Mouse (Mus musculus): ENCODE results near the gene Creb3l1. TPM values are rescaled to one million over a fixed set of nuclear protein-coding genes. Genes with fewer than 3 reads are reported as not detected.
A peak's percentile ranks its signal among the peaks of the same experiment; 100 is the strongest.

Creb3l1 gene
- polyA plus RNA-seq, 1 experiment from 2014 or later: 3.4 TPM

GRCm38 (mm10) chr2:91973416-91974135 lies 50.7 kb downstream of the Creb3l1 start:
- Histone ChIP-seq H3K36me3 (no peaks in the 10 kb centered on the region), H3K4me3 (replicated peaks) (no peak overlapping the region), H3K27me3 (replicated peaks) (peaks cover 41% of the 10 kb centered on the region), H3K4me1 (peaks cover 38% of the 10 kb centered on the region), H3K27ac (replicated peaks) (no peak overlapping the region; the same call in 1 of the 2 replicates), H3K4me2 (no peak overlapping the region), H3K9me3 (replicated peaks) (no peaks in the 10 kb centered on the region), H3K9ac (replicated peaks) (no peak overlapping the region)
- 33% methylated on average over 7 of the region's 7 CpGs for WGBS
- ATAC-seq (ENCODE audit: low FRiP score): no peak

GRCm38 (mm10) chr2:91972121-91972566 lies 52.2 kb downstream of the Creb3l1 start:
- H3K36me3 ChIP-seq: no peaks in the 10 kb centered on the region
- no peak for ATAC-seq (ENCODE audit: low FRiP score)
- 12% methylated on average over 13 of the region's 13 CpGs for WGBS
- H3K9me3 ChIP-seq (replicated peaks): no peaks in the 10 kb centered on the region
- peaks cover 40% of the 10 kb centered on the region for H3K27me3 ChIP-seq (replicated peaks)
- H3K4me2 ChIP-seq: 0 out of 2 replicates have a peak overlapping the region, but pooled peaks have one; percentile 1
- peaks cover 30% of the 10 kb centered on the region for H3K4me1 ChIP-seq
- H3K9ac ChIP-seq (replicated peaks): no peak overlapping the region
- peak overlapping the region; percentile 79 for H3K27ac ChIP-seq (replicated peaks)
- no peak overlapping the region for H3K4me3 ChIP-seq (replicated peaks)

- Histone ChIP-seq H3K27ac (replicated peaks) (peak overlapping the region; percentile 79), H3K4me2 (peak overlapping the region; percentile 32), H3K9me3 (replicated peaks) (no peaks in the 10 kb centered on the region), H3K27me3 (replicated peaks) (peaks cover 36% of the 10 kb centered on the region), H3K4me3 (replicated peaks) (no peak overlapping the region), H3K36me3 (no peaks in the 10 kb centered on the region), H3K4me1 (peaks cover 30% of the 10 kb centered on the region), H3K9ac (replicated peaks) (0 out of 2 replicates have a peak overlapping the region, but pooled peaks have one; percentile 10)
- 13% methylated on average over 21 of the region's 21 CpGs for WGBS
- peak; percentile 73 for ATAC-seq (ENCODE audit: low FRiP score)
Observed at GRCm38 (mm10) chr2:91971231-91972097, 52.8 kb downstream of the Creb3l1 start.

DNA sequence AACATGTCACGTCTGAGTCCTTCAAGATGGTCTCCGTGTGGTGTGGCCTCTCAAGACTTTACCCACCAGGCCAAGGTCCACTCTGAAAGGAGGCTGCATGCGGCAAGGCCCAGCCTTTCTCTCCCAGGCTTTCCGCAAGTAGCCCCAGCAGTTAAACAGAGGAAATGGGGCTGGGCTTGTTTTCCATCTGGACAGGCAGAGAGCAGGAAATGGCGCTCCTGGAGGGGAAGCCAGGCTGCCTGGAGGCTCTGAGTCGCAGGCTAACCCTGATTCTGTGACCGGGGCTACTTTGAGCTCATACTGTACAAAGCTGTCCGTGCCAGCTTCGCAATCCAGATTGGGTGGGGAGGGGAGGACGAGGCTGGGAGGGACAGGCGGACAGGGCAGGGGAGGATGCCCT lies 56.3 kb downstream of the Creb3l1 start:
- H3K4me1 ChIP-seq: peaks cover 18% of the 10 kb centered on the region
- no peak overlapping the region for H3K4me2 ChIP-seq
- no peaks in the 10 kb centered on the region for H3K36me3 ChIP-seq
- no peaks in the 10 kb centered on the region for H3K9me3 ChIP-seq (replicated peaks)
- 69% methylated on average over 11 of the region's 11 CpGs for WGBS
- H3K27ac ChIP-seq (replicated peaks): peak overlapping the region; percentile 33; the same call in 1 of the 2 replicates
- H3K27me3 ChIP-seq (replicated peaks): 0 out of 2 replicates have a peak, but pooled peaks cover 6% of the 10 kb centered on the region
- no peak overlapping the region for H3K9ac ChIP-seq (replicated peaks)
- no peak for ATAC-seq (ENCODE audit: low FRiP score)
- no peak overlapping the region for H3K4me3 ChIP-seq (replicated peaks)

DNA sequence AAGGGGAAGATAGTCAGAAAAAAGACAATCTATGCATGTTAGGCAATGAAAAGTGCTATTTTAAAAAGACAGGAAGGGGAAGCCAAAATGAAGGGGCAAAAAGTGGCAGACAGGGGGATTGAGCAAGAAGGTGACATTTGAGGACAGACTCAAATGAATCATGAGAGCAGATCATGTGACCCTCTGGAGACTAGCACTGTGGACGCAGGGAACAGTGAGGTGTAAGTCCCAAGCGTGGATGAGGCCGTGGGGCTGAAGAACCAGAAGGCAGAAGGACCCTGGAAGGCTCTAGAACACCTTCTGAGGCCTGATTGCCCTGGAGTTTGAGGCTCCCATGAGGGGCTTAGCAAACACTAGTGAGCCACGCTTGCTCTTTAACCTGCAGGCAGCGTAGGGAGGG lies 57.9 kb downstream of the Creb3l1 start:
- Histone ChIP-seq H3K36me3 (no peaks in the 10 kb centered on the region), H3K27ac (replicated peaks) (no peak overlapping the region), H3K4me2 (no peak overlapping the region), H3K9me3 (replicated peaks) (no peaks in the 10 kb centered on the region), H3K27me3 (replicated peaks) (0 out of 2 replicates have a peak, but pooled peaks cover 6% of the 10 kb centered on the region), H3K9ac (replicated peaks) (no peak overlapping the region), H3K4me3 (replicated peaks) (no peak overlapping the region), H3K4me1 (peaks cover 23% of the 10 kb centered on the region)
- ATAC-seq (ENCODE audit: low FRiP score): no peak
- WGBS: 90% methylated on average over 5 of the region's 5 CpGs

- WGBS: 23% methylated on average over 20 of the region's 20 CpGs
- H3K27ac ChIP-seq (replicated peaks): no peak overlapping the region
- H3K4me3 ChIP-seq (replicated peaks): peak overlapping the region; percentile 14
Observed at GRCm38 (mm10) chr2:91965417-91965816, 58.9 kb downstream of the Creb3l1 start.

DNA sequence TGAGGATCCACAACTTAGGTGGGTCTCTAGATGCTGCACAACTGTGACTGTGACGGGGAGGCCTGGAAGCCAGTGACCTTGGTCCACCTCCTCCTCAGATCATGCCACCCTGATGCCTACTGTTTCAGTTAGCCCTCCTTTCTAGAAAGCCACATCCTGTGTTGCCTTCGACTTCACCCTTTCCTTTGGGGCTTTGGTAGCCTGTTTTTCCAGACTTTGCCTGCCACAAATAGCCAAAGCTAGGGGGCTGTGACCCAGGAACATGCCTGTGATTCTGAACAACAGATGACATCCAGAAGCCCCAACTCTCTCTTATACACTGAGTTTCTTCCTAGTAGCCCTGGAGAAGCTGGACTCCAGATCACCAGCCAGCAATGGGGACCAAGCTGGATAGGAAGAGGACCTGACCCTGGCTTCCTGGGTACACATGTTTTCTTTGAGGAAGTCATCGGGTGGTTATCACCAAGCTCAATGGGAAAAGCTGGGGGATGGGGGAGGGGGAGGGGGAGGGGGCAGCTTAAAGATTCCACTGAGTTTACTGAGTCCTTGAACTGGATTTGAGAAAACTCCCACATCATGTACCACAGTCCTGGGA lies 59.6 kb downstream of the Creb3l1 start:
- Histone ChIP-seq H3K27me3 (replicated peaks) (0 out of 2 replicates have a peak, but pooled peaks cover 6% of the 10 kb centered on the region), H3K4me3 (replicated peaks) (no peak overlapping the region), H3K27ac (replicated peaks) (no peak overlapping the region), H3K9ac (replicated peaks) (no peak overlapping the region), H3K36me3 (no peaks in the 10 kb centered on the region), H3K4me2 (peak overlapping the region; percentile 28), H3K4me1 (peaks cover 30% of the 10 kb centered on the region), H3K9me3 (replicated peaks) (no peaks in the 10 kb centered on the region)
- WGBS: 81% methylated on average over 3 of the region's 3 CpGs
- ATAC-seq (ENCODE audit: low FRiP score): no peak

More at GRCm38 (mm10) chr2:91965417-91965816, 58.9 kb downstream of the Creb3l1 start:
- Histone ChIP-seq H3K9me3 (replicated peaks) (no peaks in the 10 kb centered on the region), H3K4me2 (peak overlapping the region; percentile 28), H3K4me1 (peaks cover 23% of the 10 kb centered on the region), H3K36me3 (no peaks in the 10 kb centered on the region), H3K27me3 (replicated peaks) (0 out of 2 replicates have a peak, but pooled peaks cover 6% of the 10 kb centered on the region), H3K9ac (replicated peaks) (no peak overlapping the region)
- ATAC-seq (ENCODE audit: low FRiP score): no peak

DNA sequence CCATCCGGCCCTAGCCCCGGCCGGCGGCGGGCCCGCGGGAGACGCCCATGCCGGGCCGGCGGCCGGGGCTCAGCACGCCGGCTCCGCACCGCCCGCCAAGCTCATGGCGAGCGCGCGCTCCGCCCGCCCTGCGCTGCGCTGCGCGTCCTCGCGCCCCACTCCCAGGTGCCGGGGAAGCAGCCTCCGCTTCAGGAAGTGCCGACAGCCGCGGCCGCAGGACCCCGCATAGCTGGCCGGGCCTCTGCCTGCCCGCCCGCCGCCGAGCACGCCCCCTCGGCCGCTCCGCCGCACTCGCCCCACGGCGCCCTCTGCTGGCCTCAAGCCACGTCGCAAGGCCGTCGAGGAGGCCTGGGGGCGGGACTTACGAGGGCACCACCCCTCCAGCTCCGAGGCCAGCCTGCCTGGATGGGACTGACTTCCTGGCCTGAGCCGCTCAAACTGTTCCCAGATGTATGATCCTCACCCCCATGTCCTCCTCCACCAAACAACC lies 60.8 kb downstream of the Creb3l1 start:
- H3K9ac ChIP-seq (replicated peaks): peak overlapping the region; percentile 92
- no peaks in the 10 kb centered on the region for H3K36me3 ChIP-seq
- peaks cover 42% of the 10 kb centered on the region for H3K4me1 ChIP-seq
- H3K4me2 ChIP-seq: peak overlapping the region; percentile 86
- H3K4me3 ChIP-seq (replicated peaks): peak overlapping the region; percentile 89
- peak; percentile 93 for ATAC-seq (ENCODE audit: low FRiP score)
- 1% methylated on average over 37 of the region's 57 CpGs for WGBS
- 0 out of 2 replicates have a peak, but pooled peaks cover 6% of the 10 kb centered on the region for H3K27me3 ChIP-seq (replicated peaks)
- H3K27ac ChIP-seq (replicated peaks): peak overlapping the region; percentile 77
- H3K9me3 ChIP-seq (replicated peaks): no peaks in the 10 kb centered on the region

DNA sequence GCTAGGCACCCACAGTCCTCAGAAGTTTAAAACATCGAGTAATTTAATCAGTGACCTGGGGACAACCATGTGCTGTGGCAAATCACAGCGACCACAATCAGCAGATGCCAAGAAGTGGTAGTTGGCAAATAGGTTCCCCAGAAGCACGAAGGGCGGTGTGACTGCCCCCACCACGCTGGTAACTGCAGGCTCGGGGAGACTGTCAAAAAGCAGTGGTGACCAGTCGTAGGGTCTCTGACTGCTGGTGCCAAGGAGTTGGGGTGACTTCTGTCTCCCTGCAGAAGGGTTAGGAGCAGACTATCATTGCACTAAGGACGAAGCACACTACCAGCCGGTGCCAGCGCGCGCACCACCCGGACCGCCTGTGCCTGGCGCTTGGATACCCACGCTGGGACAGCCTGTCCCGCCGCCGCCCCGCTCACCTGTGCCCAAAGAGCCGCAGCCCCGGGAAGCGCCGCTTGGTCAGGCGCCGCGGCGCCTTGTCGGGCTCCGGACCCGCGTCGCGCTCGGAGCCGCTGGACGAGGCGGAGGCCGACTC lies 61.4 kb downstream of the Creb3l1 start:
- Histone ChIP-seq H3K27ac (replicated peaks) (peak overlapping the region; percentile 77), H3K9ac (replicated peaks) (peak overlapping the region; percentile 92), H3K4me3 (replicated peaks) (peak overlapping the region; percentile 89), H3K27me3 (replicated peaks) (0 out of 2 replicates have a peak, but pooled peaks cover 6% of the 10 kb centered on the region), H3K9me3 (replicated peaks) (no peaks in the 10 kb centered on the region), H3K4me1 (peaks cover 44% of the 10 kb centered on the region), H3K36me3 (no peaks in the 10 kb centered on the region), H3K4me2 (peak overlapping the region; percentile 86)
- peak; percentile 59 for ATAC-seq (ENCODE audit: low FRiP score)
- 0% methylated on average over 23 of the region's 39 CpGs for WGBS

GRCm38 (mm10) chr2:91961901-91962761 lies 62.2 kb downstream of the Creb3l1 start:
- Histone ChIP-seq H3K4me3 (replicated peaks) (peak overlapping the region; percentile 89), H3K27me3 (replicated peaks) (0 out of 2 replicates have a peak, but pooled peaks cover 6% of the 10 kb centered on the region), H3K4me1 (peaks cover 52% of the 10 kb centered on the region), H3K4me2 (peak overlapping the region; percentile 86), H3K9ac (replicated peaks) (peak overlapping the region; percentile 92), H3K36me3 (no peaks in the 10 kb centered on the region), H3K27ac (replicated peaks) (peak overlapping the region; percentile 77; the same call in 1 of the 2 replicates), H3K9me3 (replicated peaks) (no peaks in the 10 kb centered on the region)
- ATAC-seq (ENCODE audit: low FRiP score): no peak
- WGBS: 58% methylated on average over 4 of the region's 4 CpGs

All from neural tube, embryonic 15.5 days (tissue).